Mouse (Mus musculus): ENCODE measurements around the gene Eogt. TPM values are rescaled to one million over a fixed set of nuclear protein-coding genes. Genes with fewer than 3 reads are reported as not detected.

Eogt gene
- total RNA-seq (2014; rRNA removed) (3.3 and 3.9 TPM in 2 replicates), polyA plus RNA-seq (2012; rRNA removed) (1.1 and 2.0 TPM in 2 replicates)

GRCm38 (mm10) chr6:97148383-97149251, at the start of gene Eogt:
Gene Eogt (minus strand): TSS chr6:97149182.
- DNase-seq (ENCODE audit: extremely low read depth, low read depth, low spot score) = peak; percentile 73
- WGBS = under 1% methylated on average over 56 of the region's 56 CpGs
- H3K36me3 ChIP-seq (ENCODE audit: control insufficient read depth, insufficient read depth, low read length) = peaks cover 3% of the 10 kb centered on the region

GRCm38 (mm10) chr6:97179367-97179828, 30.4 kb upstream of the Eogt start:
- peak; percentile 63 for DNase-seq (ENCODE audit: extremely low read depth, low read depth, low spot score)
- H3K4me1 ChIP-seq (ENCODE audit: control insufficient read depth, insufficient read depth, low read length) = peaks cover 13% of the 10 kb centered on the region; the same call in 1 of the 2 replicates
- 3% methylated on average over 11 of the region's 11 CpGs for WGBS

More at GRCm38 (mm10) chr6:97148383-97149251, at the start of gene Eogt:
- Histone ChIP-seq H3K4me3 (ENCODE audit: insufficient read depth, low read depth, low read length) (peak within 1 kb of the TSS; percentile 77), H3K9ac (ENCODE audit: low read depth, low read length) (peak within 1 kb of the TSS; percentile 85), H3K4me1 (ENCODE audit: control insufficient read depth, insufficient read depth, low read length) (peaks cover 8% of the 10 kb centered on the region), H3K27me3 (ENCODE audit: control insufficient read depth, insufficient read depth, low read length) (no peaks in the 10 kb centered on the region), H3K27ac (replicated peaks; ENCODE audit: insufficient read depth, low read depth, low read length) (peak within 1 kb of the TSS; percentile 43), H3K79me2 (ENCODE audit: control insufficient read depth, insufficient read depth, low read length) (no peaks in the 10 kb centered on the region)
- TF ChIP-seq CTCF (IDR thresholded peaks at IDR 0.05; ENCODE audit: low read depth, low read length) = peak; percentile 47; the same call in 1 of the 2 replicates
- no peak for TF ChIP-seq POLR2A (IDR thresholded peaks at IDR 0.05; ENCODE audit: extremely low read depth, insufficient read depth, low read length)

GRCm38 (mm10) chr6:97178491-97179366, 29.7 kb upstream of the Eogt start, which contains the start of gene Tmf1:
Gene Tmf1 (minus strand): TSS chr6:97179122.
- Histone ChIP-seq H3K4me1 (ENCODE audit: control insufficient read depth, insufficient read depth, low read length) (peaks cover 13% of the 10 kb centered on the region; the same call in 1 of the 2 replicates), H3K79me2 (ENCODE audit: control insufficient read depth, insufficient read depth, low read length) (peaks cover 12% of the 10 kb centered on the region; the same call in 1 of the 2 replicates), H3K4me3 (ENCODE audit: insufficient read depth, low read depth, low read length) (peak within 1 kb of the TSS; percentile 94), H3K27ac (replicated peaks; ENCODE audit: insufficient read depth, low read depth, low read length) (peak within 1 kb of the TSS; percentile 85), H3K27me3 (ENCODE audit: control insufficient read depth, insufficient read depth, low read length) (no peaks in the 10 kb centered on the region), H3K36me3 (ENCODE audit: control insufficient read depth, insufficient read depth, low read length) (peaks cover 11% of the 10 kb centered on the region), H3K9ac (ENCODE audit: low read depth, low read length) (peak within 1 kb of the TSS; percentile 96)
- under 1% methylated on average over 80 of the region's 80 CpGs for WGBS
- peak; percentile 84 for DNase-seq (ENCODE audit: extremely low read depth, low read depth, low spot score)
- TF ChIP-seq CTCF (IDR thresholded peaks at IDR 0.05; ENCODE audit: low read depth, low read length) (no peak), POLR2A (IDR thresholded peaks at IDR 0.05; ENCODE audit: extremely low read depth, insufficient read depth, low read length) (peak; percentile 52; the same call in 1 of the 2 replicates)

More at GRCm38 (mm10) chr6:97179367-97179828, 30.4 kb upstream of the Eogt start:
- peak overlapping the region; percentile 77 for H3K9ac ChIP-seq (ENCODE audit: low read depth, low read length)
- H3K27ac ChIP-seq (replicated peaks; ENCODE audit: insufficient read depth, low read depth, low read length) = peak overlapping the region; percentile 62
- H3K79me2 ChIP-seq (ENCODE audit: control insufficient read depth, insufficient read depth, low read length) = peaks cover 12% of the 10 kb centered on the region; the same call in 1 of the 2 replicates
- peak overlapping the region; percentile 94 for H3K4me3 ChIP-seq (ENCODE audit: insufficient read depth, low read depth, low read length)
- no peak for TF ChIP-seq CTCF (IDR thresholded peaks at IDR 0.05; ENCODE audit: low read depth, low read length)
- no peak for TF ChIP-seq POLR2A (IDR thresholded peaks at IDR 0.05; ENCODE audit: extremely low read depth, insufficient read depth, low read length)
- H3K27me3 ChIP-seq (ENCODE audit: control insufficient read depth, insufficient read depth, low read length) = no peaks in the 10 kb centered on the region
- H3K36me3 ChIP-seq (ENCODE audit: control insufficient read depth, insufficient read depth, low read length) = peaks cover 12% of the 10 kb centered on the region

- Histone ChIP-seq H3K79me2 (ENCODE audit: control insufficient read depth, insufficient read depth, low read length) (peaks cover 16% of the 10 kb centered on the region; the same call in 1 of the 2 replicates), H3K4me1 (ENCODE audit: control insufficient read depth, insufficient read depth, low read length) (peaks cover 13% of the 10 kb centered on the region; the same call in 1 of the 2 replicates), H3K36me3 (ENCODE audit: control insufficient read depth, insufficient read depth, low read length) (peaks cover 31% of the 10 kb centered on the region), H3K9ac (ENCODE audit: low read depth, low read length) (no peak overlapping the region), H3K27ac (replicated peaks; ENCODE audit: insufficient read depth, low read depth, low read length) (no peak overlapping the region), H3K27me3 (ENCODE audit: control insufficient read depth, insufficient read depth, low read length) (no peaks in the 10 kb centered on the region), H3K4me3 (ENCODE audit: insufficient read depth, low read depth, low read length) (no peak overlapping the region)
- 42% methylated on average over 11 of the region's 11 CpGs for WGBS
- DNase-seq (ENCODE audit: extremely low read depth, low read depth, low spot score) = peak; percentile 17
- TF ChIP-seq POLR2A (IDR thresholded peaks at IDR 0.05; ENCODE audit: extremely low read depth, insufficient read depth, low read length) (no peak), CTCF (IDR thresholded peaks at IDR 0.05; ENCODE audit: low read depth, low read length) (no peak)
Measured at GRCm38 (mm10) chr6:97175716-97176115, 26.7 kb upstream of the Eogt start.

- H3K79me2 ChIP-seq (ENCODE audit: control insufficient read depth, insufficient read depth, low read length) = no peaks in the 10 kb centered on the region
- peaks cover 3% of the 10 kb centered on the region for H3K36me3 ChIP-seq (ENCODE audit: control insufficient read depth, insufficient read depth, low read length)
- no peaks in the 10 kb centered on the region for H3K27me3 ChIP-seq (ENCODE audit: control insufficient read depth, insufficient read depth, low read length)
- H3K4me3 ChIP-seq (ENCODE audit: insufficient read depth, low read depth, low read length) = no peak overlapping the region
- peaks cover 8% of the 10 kb centered on the region for H3K4me1 ChIP-seq (ENCODE audit: control insufficient read depth, insufficient read depth, low read length)
- TF ChIP-seq POLR2A (IDR thresholded peaks at IDR 0.05; ENCODE audit: extremely low read depth, insufficient read depth, low read length) = no peak
- no peak for TF ChIP-seq CTCF (IDR thresholded peaks at IDR 0.05; ENCODE audit: low read depth, low read length)
- no peak overlapping the region for H3K27ac ChIP-seq (replicated peaks; ENCODE audit: insufficient read depth, low read depth, low read length)
- no peak for DNase-seq (ENCODE audit: extremely low read depth, low read depth, low spot score)
- 78% methylated on average over 6 of the region's 6 CpGs for WGBS
- no peak overlapping the region for H3K9ac ChIP-seq (ENCODE audit: low read depth, low read length)
Measured at GRCm38 (mm10) chr6:97150156-97150555, 1.2 kb upstream of the Eogt start.

All from liver, adult 2 months (tissue).